Mouse (Mus musculus) heart, postnatal 0 days (tissue): ENCODE measurements at regions not wholly inside any gene's neighbourhood (a gene's known extent, or its start where the extent isn't known, plus 50 kb on each side); places are given as distances from the start of the nearest gene placed in this dataset.

Experiments used
- ATAC-seq: fragments of 200-750 bp; cut with Nextera tagmentation; 2 replicates; pipeline ENCODE4 v1.8.0; 2017; ENCODE audit warnings: low read depth, moderate number of reproducible peaks, moderate library complexity; ENCODE audit not compliant: insufficient read depth
- DNase-seq: peaks from one replicate; pipeline ENCODE4 v3.0.0-alpha.2; 2016; ENCODE audit warnings: low spot score
- H3K27ac ChIP-seq: fragments of 300-500 bp; sonication (generic); 2 replicates; pipeline ENCODE4 v1.5.1; 2014; ENCODE audit warnings: low read depth, mild to moderate bottlenecking
- H3K27me3 ChIP-seq: fragments of 300-500 bp; sonication (generic); 2 replicates; pipeline ENCODE4 v1.6.1; 2014; ENCODE audit warnings: low read length, mixed read lengths; ENCODE audit not compliant: control insufficient read depth, insufficient read depth
- H3K36me3 ChIP-seq: fragments of 300-500 bp; sonication (generic); replicated peaks from 2 replicates; pipeline ENCODE4 v1.6.1; 2014; ENCODE audit warnings: low read length, mixed read lengths; ENCODE audit not compliant: control insufficient read depth, insufficient read depth
- H3K4me1 ChIP-seq: fragments of 300-500 bp; sonication (generic); 2 replicates; pipeline ENCODE4 v1.6.1; 2014; ENCODE audit warnings: antibody characterized with exemption; ENCODE audit not compliant: control insufficient read depth, insufficient read depth
- H3K4me2 ChIP-seq: fragments of 300-500 bp; sonication (generic); 2 replicates; pipeline ENCODE4 v1.6.1; 2014; ENCODE audit warnings: low read depth, mild to moderate bottlenecking, low read length, moderate library complexity
- H3K4me3 ChIP-seq: fragments of 300-500 bp; sonication (generic); 2 replicates; pipeline ENCODE4 v1.5.1; 2014; ENCODE audit warnings: low read depth, low read length
- H3K9ac ChIP-seq: fragments of 300-500 bp; sonication (generic); replicated peaks from 2 replicates; pipeline ENCODE4 v1.6.1; 2014; ENCODE audit warnings: low read depth, low read length, mixed read lengths
- H3K9me3 ChIP-seq: fragments of 300-500 bp; sonication (generic); replicated peaks from 2 replicates; pipeline ENCODE4 v1.6.1; 2016; ENCODE audit warnings: low read length; ENCODE audit not compliant: control insufficient read depth
- CTCF ChIP-seq: IDR thresholded peaks from 2 replicates; pipeline ENCODE4 v1.5.1; 2016; ENCODE audit warnings: antibody characterized with exemption, control low read depth, low read depth
- EP300 ChIP-seq: IDR thresholded peaks from 2 replicates; pipeline ENCODE4 v1.6.1; 2016; ENCODE audit warnings: antibody characterized with exemption, low read depth
- WGBS: fragments of 180-500 bp; shearing (Covaris S2); extraction: QIAGEN DNeasy Blood & Tissue Kit; methylation state at CpG from one replicate; pipeline ENCODE4 v1.1.7; 2014; 5-methylcytosine and 5-hydroxymethylcytosine counted together

- Histone ChIP-seq H3K9ac (no peak overlapping the region), H3K36me3 (no peaks in the 10 kb centered on the region), H3K27me3 (no peaks in the 10 kb centered on the region), H3K27ac (no peak overlapping the region), H3K9me3 (no peaks in the 10 kb centered on the region), H3K4me3 (no peak overlapping the region), H3K4me2 (no peak overlapping the region), H3K4me1 (no peaks in the 10 kb centered on the region)
- 66% methylated on average over 4 of the region's 4 CpGs for WGBS
- TF ChIP-seq EP300 (no peak), CTCF (no peak)
- DNase-seq, result no peak
- ATAC-seq, result no peak
These were observed 370.0 kb upstream of the Ano5 start for GRCm38 (mm10) chr7:51140796-51141195.

GRCm38 (mm10) chr7:51175211-51175610 is 335.6 kb upstream of the Ano5 start:
- Histone ChIP-seq H3K4me1 (no peaks in the 10 kb centered on the region), H3K9me3 (no peaks in the 10 kb centered on the region; the same call in 1 of the 2 replicates), H3K4me3 (no peak overlapping the region), H3K9ac (no peak overlapping the region), H3K4me2 (no peak overlapping the region), H3K27ac (no peak overlapping the region), H3K36me3 (no peaks in the 10 kb centered on the region), H3K27me3 (no peaks in the 10 kb centered on the region)
- TF ChIP-seq CTCF, result no peak
- no peak for TF ChIP-seq EP300
- ATAC-seq (no peak), DNase-seq (no peak)
- 76% methylated on average over 8 of the region's 8 CpGs for WGBS

- no peak for ATAC-seq
- 77% methylated on average over 6 of the region's 6 CpGs for WGBS
- H3K4me1 ChIP-seq, result no peaks in the 10 kb centered on the region
These were observed 295.2 kb upstream of the Ano5 start for GRCm38 (mm10) chr7:51215487-51216232.

GRCm38 (mm10) chr7:51216233-51216605 is 294.6 kb upstream of the Ano5 start:
- no peak overlapping the region for H3K27ac ChIP-seq
- H3K4me3 ChIP-seq, result no peak overlapping the region
- no peak overlapping the region for H3K9ac ChIP-seq
- DNase-seq (no peak), ATAC-seq (no peak)
- no peak for TF ChIP-seq EP300
- WGBS, result 58% methylated on average over 3 of the region's 3 CpGs
- no peaks in the 10 kb centered on the region for H3K27me3 ChIP-seq
- H3K4me1 ChIP-seq, result no peaks in the 10 kb centered on the region
- H3K36me3 ChIP-seq, result no peaks in the 10 kb centered on the region
- no peaks in the 10 kb centered on the region for H3K9me3 ChIP-seq
- no peak overlapping the region for H3K4me2 ChIP-seq

More at GRCm38 (mm10) chr7:51215487-51216232, 295.2 kb upstream of the Ano5 start:
- H3K4me2 ChIP-seq, result no peak overlapping the region
- no peak overlapping the region for H3K27ac ChIP-seq
- no peaks in the 10 kb centered on the region for H3K9me3 ChIP-seq
- H3K36me3 ChIP-seq, result no peaks in the 10 kb centered on the region
- no peak overlapping the region for H3K4me3 ChIP-seq
- TF ChIP-seq CTCF (no peak), EP300 (no peak)
- H3K27me3 ChIP-seq, result no peaks in the 10 kb centered on the region
- no peak for DNase-seq
- no peak overlapping the region for H3K9ac ChIP-seq

- ATAC-seq (no peak), DNase-seq (no peak)
- TF ChIP-seq CTCF, result no peak
- no peak for TF ChIP-seq EP300
- Histone ChIP-seq H3K27me3 (no peaks in the 10 kb centered on the region), H3K4me1 (no peaks in the 10 kb centered on the region), H3K9ac (no peak overlapping the region), H3K27ac (no peak overlapping the region), H3K4me2 (no peak overlapping the region), H3K9me3 (no peaks in the 10 kb centered on the region), H3K36me3 (no peaks in the 10 kb centered on the region), H3K4me3 (no peak overlapping the region)
- whole genome bisulfite sequencing, result 72% methylated on average over 4 of the region's 4 CpGs
These were observed 289.5 kb upstream of the Ano5 start for GRCm38 (mm10) chr7:51221351-51221750.

GRCm38 (mm10) chr7:51221806-51222205 is 289.0 kb upstream of the Ano5 start:
- no peaks in the 10 kb centered on the region for H3K36me3 ChIP-seq

More at GRCm38 (mm10) chr7:51221806-51222205, 289.0 kb upstream of the Ano5 start:
- H3K4me3 ChIP-seq, result no peak overlapping the region
- no peak overlapping the region for H3K9ac ChIP-seq
- ATAC-seq, result no peak
- H3K4me1 ChIP-seq, result no peaks in the 10 kb centered on the region
- WGBS, result 32% methylated on average over 1 of the region's 1 CpGs
- no peak for DNase-seq
- no peak overlapping the region for H3K27ac ChIP-seq
- no peak for TF ChIP-seq EP300
- TF ChIP-seq CTCF, result no peak
- no peaks in the 10 kb centered on the region for H3K27me3 ChIP-seq
- H3K4me2 ChIP-seq, result no peak overlapping the region
- H3K9me3 ChIP-seq, result no peaks in the 10 kb centered on the region
